Mouse (Mus musculus): ENCODE measurements around the gene Map3k19.

GRCm38 (mm10) chr1:127860492-127860891, 5.7 kb upstream of the Map3k19 start:
- TF ChIP-seq EP300 (IDR thresholded peaks at IDR 0.05) (no peak), CTCF (IDR thresholded peaks at IDR 0.05) (no peak)
